ENCODE assay signal across 8 mouse cellular contexts in genomic region chr16:34531506-34531905, GRCm38 (mm10). TPM values are rescaled to one million over a fixed set of nuclear protein-coding genes. Genes with fewer than 3 reads are reported as not detected.
DNase-seq lines count a peak whose midpoint lies in the region; ATAC-seq lines count a peak whose summit lies in the region.

No protein-coding gene starts in this region.

- H3K9me3 ChIP-seq in heart, embryonic 11.5 days (replicated peaks; ENCODE audit: control insufficient read depth, low read length): no peaks in the 10 kb centered on the region

- H3K36me3 ChIP-seq in heart, embryonic 11.5 days (ENCODE audit: control insufficient read depth, insufficient read depth, low read length): no peaks in the 10 kb centered on the region

- H3K4me1 ChIP-seq in heart, embryonic 11.5 days (ENCODE audit: control insufficient read depth, insufficient read depth, low read length): peaks cover 14% of the 10 kb centered on the region

- intact Hi-C loops in heart, postnatal 10 days (cut with DNase I): loop anchor here (1.0 to 5.0 kb wide), 5 partner anchors 41 to 229 kb away; partner anchors contain the start of gene Kalrn

- no peak overlapping the region for H3K9ac ChIP-seq in heart, embryonic 11.5 days (ENCODE audit: low read depth, low read length)

- WGBS in heart, embryonic 11.5 days (ENCODE audit: insufficient replicate concordance): 8% methylated on average over 1 of the region's 1 CpGs

- H3K27ac ChIP-seq in heart, embryonic 11.5 days (ENCODE audit: low read depth, low read length): no peak overlapping the region

- H3K4me3 ChIP-seq in heart, embryonic 11.5 days (ENCODE audit: low read depth, low read length): no peak overlapping the region

- peak; percentile 50 to 58 for DNase-seq in heart, postnatal 10 days
- peak; percentile 29 for DNase-seq in thymus, postnatal 14 days
- DNase-seq in thymus, postnatal 36 days: no peak
- peak; percentile 31 for DNase-seq in c-Kit-positive CD71-positive TER-119-negative erythroid progenitor cells, embryonic 14.5 days (ENCODE audit: low read depth)
- peak; percentile 76 for DNase-seq in kidney, postnatal 4 days
- peak; percentile 66 for DNase-seq in retina, postnatal 1 day
- no peak for DNase-seq in Muller cell, postnatal 12 days (ENCODE audit: inconsistent ontology term)

- no peak overlapping the region for H3K4me2 ChIP-seq in heart, embryonic 11.5 days

- no peaks in the 10 kb centered on the region for H3K27me3 ChIP-seq in heart, embryonic 11.5 days (ENCODE audit: control insufficient read depth, insufficient read depth, low read length)

- no peak for ATAC-seq in heart, embryonic 11.5 days (replicated peaks; ENCODE audit: insufficient number of reproducible peaks, low FRiP score, low TSS enrichment)

RNA-seq across cellular contexts. Expression of gene Kalrn, which starts 41.8 kb away (rescaled TPM):
- 10 to 100 TPM; 30.7 to 35.7 TPM for total RNA-seq in heart, postnatal 10 days (2021)
- polyA plus RNA-seq in heart, embryonic 11.5 days (2014; fragmentation: Nextera tagmentation; extraction: Ambion mirVana): 23.0 and 23.6 TPM in 2 replicates

Comparison
In these comparisons a context has a peak if more than half of its experiments do, and no peak if none do; other contexts are left out.
1. DNase-seq: peak in heart, postnatal 10 days (2 of 2), thymus, postnatal 14 days (single experiment), c-Kit-positive CD71-positive TER-119-negative erythroid progenitor cells, embryonic 14.5 days (single experiment), kidney, postnatal 4 days (2 of 2) and retina, postnatal 1 day (single experiment); none in thymus, postnatal 36 days (0 of 2) and Muller cell, postnatal 12 days (single experiment).